Mouse (Mus musculus) urinary bladder, postnatal 25 days (tissue): ENCODE measurements around the gene Dtnb.
"Not testable (repeated sequence)": the region's sequence is repeated elsewhere in the genome, so short reads cannot be mapped to it uniquely, and the experiment has no call there.

Experiments used
- DNase-seq: peaks from one replicate; pipeline ENCODE4 v3.0.0; 2022; ENCODE audit warnings: low spot score

Dtnb gene

DNA sequence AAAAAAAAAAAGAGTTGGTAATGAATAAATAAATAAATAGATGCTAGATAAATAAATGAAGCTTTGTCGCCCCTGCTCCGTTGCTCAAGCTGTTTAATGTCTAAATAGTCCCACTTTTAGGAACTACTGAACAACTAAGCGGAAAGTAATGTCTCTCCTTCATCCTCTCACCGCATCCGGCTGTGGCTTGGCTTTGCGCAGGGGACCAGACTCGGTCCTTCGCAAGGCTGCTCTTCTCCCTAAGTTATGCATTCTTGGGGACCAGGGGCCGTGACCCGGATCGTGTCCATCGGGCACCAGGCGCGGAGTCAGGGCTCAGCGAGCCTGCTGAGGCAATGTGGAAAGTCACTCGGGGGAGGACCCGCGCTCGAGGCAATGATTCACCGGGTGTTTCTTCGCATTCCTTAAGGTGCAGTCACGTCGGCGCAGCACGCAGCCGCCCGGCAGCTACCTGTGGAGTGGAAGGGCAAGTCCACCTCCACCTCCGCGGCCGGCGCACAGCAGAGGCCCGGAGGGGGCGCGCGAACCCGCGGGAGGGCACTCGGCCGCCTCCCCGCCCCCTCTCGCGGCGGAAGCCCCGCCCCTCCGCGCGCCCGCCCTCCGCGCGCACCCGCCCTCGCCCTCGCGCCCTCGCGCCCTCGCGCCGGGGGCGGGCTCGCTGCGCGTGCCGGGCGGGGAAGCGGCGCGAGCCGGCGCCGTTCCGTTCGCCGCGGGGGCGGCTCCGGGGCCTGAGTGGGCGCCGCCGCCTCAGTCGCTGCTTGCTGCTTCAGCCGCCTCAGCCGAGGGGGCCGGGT lies at the start of gene Dtnb:
TSS of gene Dtnb (plus strand) at position 595 of the 794 bp plus-strand sequence.
- peak; percentile 72 for DNase-seq

GRCm38 (mm10) chr12:3525536-3525935 lies 46.6 kb upstream of the Dtnb start:
- DNase-seq, result no peak

GRCm38 (mm10) chr12:3535446-3535845 lies 36.7 kb upstream of the Dtnb start:
- DNase-seq, result not testable (repeated sequence)

DNA sequence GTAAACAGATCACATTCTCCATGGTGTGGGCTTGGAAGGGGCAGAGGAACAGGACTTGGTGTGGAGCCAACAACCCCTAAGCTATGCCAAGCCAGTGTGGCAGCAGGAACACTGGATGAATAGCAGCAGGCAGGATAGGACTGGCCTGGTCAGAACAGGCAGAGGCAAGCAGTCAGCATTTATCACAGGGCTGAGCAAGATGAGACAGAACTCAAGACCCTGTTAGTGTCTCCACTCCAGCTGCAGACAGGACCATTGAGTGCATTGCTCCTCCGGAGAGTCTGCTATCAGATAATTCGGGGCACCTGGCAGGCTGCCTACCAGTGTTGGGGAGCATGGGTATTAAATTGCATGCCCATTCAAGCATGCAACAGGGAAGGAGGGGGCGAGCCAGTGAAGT lies 34.6 kb upstream of the Dtnb start:
- DNase-seq, result peak; percentile 43

- DNase-seq, result no peak
Measured at GRCm38 (mm10) chr12:3538036-3538435, 34.1 kb upstream of the Dtnb start.

DNA sequence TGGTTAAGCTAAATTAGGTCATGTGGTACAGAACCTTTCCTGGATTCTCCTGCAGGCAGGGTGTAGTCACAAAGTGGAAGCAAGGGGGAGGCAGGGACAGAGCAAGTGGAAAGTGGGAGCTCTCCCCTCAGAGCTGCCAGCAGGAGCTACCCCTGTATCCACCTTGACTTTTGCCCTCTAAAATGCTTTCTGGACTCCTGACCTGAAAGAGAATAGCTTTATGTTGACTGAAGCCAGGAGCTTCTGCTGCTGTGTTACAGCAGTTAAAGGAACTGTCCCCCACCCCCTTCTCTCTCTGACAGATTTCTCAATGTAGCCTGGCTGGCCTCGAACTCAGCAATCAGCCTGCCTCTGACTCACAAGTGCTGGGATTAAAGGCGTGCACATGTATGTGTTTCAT lies 32.6 kb upstream of the Dtnb start:
- DNase-seq, result no peak

GRCm38 (mm10) chr12:3540871-3541270 lies 31.3 kb upstream of the Dtnb start:
- no peak for DNase-seq

GRCm38 (mm10) chr12:3545451-3545850 lies 26.7 kb upstream of the Dtnb start:
- DNase-seq, result no peak

GRCm38 (mm10) chr12:3546121-3546658 lies 26.0 kb upstream of the Dtnb start:
- DNase-seq, result no peak

DNA sequence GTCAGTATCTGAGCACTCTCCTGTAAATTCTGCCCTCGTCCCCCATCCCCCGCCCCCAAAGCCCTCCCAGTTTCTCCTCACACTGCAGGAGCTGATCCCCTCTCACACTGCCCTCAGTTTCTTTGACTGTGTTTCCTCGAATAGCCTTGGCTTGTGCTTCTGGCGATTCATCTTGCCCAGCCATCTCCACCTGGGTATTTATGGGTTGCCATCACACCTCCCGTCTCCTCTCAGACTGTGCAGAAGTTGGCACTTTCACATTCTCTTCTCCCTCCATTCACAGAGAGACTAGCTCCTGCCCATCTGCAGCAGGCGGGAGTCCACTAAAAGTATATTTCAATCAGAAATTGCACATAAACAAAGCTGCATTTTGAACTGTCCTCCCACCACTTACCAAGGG lies 25.4 kb upstream of the Dtnb start:
- DNase-seq, result no peak

DNA sequence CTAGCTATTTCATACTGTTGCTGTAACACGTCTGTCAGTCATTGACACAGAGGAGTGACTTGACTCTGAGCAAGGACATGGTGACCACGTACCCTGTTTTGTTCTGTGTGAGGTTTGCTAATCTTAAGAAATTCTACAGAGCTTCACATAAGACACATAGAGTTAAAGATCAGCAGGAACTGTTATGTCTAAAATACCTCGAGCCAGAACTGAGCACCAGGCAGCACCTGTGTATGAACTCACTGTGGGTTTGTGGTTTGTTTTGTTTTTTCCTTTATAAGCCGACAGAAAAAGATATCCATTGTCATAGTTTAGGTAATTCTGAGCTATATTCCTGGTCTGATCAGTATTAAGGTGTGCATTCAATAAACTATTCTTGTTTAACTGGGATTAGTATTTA lies 24.7 kb upstream of the Dtnb start:
- DNase-seq, result no peak

GRCm38 (mm10) chr12:3547911-3548310 lies 24.3 kb upstream of the Dtnb start:
- DNase-seq, result no peak

GRCm38 (mm10) chr12:3548582-3549211 lies 23.5 kb upstream of the Dtnb start:
- DNase-seq, result no peak

- DNase-seq, result no peak
Measured at GRCm38 (mm10) chr12:3550280-3550679, 21.9 kb upstream of the Dtnb start.

DNA sequence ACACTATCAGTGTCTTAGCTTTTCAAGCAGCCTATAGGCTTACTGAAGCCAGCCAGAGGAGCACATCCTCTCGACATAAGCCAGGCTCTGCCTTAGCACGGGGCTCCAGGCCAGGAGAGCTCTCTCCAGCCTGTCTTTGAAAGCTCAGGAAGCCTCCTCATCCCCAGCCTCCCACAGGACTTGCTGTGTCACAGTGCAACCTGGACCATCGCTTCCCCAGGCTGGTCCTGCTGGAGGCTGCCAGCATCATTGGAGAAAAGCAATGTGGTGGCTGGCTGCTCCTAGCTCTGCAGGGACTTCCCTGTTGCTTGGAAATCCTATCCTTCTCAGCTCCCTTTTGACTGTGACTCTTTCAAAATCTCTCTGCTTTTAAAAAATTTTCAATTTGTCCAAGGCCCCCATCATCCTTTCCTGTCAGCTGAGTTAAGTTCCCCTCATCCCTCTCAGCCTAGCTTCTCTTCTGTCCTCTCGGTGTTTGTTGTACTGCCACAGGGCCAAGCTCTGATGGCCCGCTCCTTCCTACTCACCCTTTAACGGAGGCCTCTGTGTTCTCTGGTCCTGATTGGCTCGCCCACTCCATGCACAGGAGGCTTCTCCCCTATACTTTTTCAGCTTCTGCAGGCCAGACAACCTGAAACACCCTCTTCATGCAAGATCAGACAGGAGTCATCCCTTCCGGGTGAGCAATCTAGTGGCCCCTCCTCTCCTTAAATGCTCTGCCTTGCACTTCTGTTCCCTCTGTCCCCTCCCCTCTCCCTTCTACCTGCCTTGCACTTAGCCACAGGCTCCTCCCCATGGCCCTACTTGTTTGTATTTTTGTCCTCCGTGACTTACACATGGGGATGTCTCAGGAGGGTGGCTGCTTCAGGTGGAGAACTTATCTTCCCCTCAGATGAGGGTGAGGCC lies 14.5 kb upstream of the Dtnb start:
- no peak for DNase-seq

DNA sequence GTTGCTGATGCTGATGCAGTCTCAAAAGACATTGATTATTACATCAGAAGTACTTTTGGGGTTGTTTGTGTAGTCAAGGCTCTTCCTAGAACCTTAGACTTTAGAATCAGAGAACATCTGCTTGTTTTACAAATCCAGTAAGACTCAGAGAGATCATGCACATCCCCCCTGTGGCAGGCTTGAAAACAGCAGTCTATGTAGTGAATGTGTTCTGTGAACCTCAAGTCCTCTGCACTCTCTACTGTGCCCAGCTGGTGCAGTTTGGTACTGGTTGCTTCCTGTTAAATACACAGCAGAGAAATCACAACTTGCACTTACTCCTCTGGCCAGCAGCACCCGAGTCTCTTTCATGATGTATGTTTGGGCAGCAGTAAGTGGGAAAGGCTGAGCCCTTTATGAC lies 11.6 kb upstream of the Dtnb start:
- DNase-seq, result peak; percentile 31

- DNase-seq, result no peak
Measured at GRCm38 (mm10) chr12:3561032-3561431, 11.1 kb upstream of the Dtnb start.

DNA sequence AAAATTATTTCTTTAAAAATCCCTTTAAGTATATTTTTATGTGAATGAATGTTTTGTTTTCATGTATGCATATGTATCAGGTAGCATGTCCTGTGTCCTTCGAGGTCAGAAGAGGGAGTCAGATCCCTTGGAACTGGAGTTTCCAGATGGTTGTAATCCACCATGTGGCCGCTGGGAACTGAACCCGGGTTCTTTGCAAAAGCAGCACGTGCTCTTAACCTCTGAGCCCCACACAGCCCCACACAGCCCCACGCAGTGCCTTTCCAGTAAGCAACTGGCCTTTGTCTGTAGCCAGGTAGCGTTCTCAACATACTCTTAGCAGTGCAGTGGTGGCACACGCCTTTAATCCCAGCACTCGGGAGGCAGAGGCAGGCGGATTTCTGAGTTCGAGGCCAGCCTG lies 9.4 kb upstream of the Dtnb start:
- no peak for DNase-seq

DNA sequence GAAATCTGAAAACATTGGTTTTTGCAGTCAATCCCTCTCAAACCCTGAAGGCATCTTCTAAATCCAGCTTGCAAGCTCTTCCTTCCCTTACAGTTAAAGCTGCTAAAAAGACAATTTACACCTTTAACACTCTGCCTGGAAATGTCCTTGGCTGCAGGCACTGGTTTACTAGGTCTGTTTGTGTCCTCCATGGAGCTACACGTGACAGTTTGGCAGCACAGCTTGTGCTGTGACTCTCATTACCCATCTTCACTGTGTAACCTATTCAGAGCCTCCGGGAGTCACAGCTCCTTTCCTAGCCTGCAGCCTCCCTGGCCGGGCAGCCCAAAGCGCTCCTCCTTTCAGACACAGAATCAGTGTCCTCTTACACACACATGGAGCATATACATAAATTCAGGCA lies 8.5 kb upstream of the Dtnb start:
- DNase-seq, result no peak

DNA sequence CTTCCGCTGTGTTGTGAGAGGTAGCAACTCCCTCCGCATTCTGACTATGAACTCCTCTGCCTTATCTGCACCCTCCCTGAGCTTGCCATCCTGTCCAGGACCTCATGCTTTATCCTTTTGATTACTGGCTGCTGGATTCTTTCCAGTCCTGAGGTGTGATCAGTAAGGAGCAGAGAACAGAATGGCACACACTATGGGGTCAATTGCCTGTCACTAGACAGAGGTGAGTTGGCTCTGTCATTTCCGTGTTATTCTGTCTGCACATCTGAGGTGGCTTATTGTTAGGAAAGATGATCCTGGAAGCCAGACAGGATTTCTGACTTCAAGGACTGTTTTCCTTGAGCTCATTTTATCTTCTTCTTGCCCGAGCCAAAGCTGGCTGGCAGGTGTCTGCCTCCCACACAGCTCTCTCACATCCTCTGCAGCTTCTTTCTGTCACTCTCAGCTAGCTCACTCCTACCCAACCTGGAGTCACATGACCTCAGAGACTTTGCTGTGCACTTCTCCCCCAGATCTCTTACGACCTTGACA lies 3.7 kb upstream of the Dtnb start:
- no peak for DNase-seq

DNA sequence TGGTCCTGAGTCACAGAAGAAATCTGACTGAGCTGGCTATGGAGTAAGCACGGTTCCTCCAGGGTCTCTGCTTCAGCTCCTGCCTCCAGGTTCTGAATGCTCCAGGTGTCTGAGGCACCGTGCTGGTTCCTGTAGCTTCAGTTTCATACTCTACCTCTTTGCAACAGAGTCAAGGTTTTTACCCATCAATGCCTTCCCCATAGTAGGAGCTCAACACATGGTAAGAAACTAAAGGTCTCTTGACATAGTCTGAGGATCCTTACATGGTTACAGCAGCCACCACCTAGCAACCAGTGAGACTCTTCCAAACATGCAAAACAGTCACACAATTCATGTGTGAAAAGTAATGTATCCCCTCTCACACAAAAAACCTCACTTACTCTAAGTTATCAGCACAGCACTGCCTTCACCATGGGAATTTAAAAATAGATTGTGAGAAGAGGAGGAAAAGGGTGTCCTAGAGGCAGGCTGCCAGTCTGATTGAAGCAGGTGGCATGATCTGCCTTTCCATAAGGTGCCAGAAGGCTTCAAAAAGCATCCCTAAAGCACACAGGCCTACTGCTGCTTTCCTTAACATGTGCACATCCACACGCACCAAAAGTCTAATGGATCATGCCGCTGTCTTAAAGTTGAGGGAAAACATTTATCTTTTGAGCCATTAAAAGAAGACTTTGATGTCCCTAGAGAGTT lies 1.3 kb upstream of the Dtnb start:
- DNase-seq, result no peak
